Mouse (Mus musculus) stomach, embryonic 16.5 days (tissue): Measurements from ENCODE around the gene Prelid1. TPM values are rescaled to one million over a fixed set of nuclear protein-coding genes. Genes with fewer than 3 reads are reported as not detected.
A peak's percentile ranks its signal among the peaks of the same experiment; 100 is the strongest.

ENCODE experiments used
- ATAC-seq: fragments of 200-750 bp; cut with Nextera tagmentation; 2 replicates; pipeline ENCODE4 v1.8.0; 2017; ENCODE audit warnings: moderate number of reproducible peaks, moderate TSS enrichment; ENCODE audit not compliant: insufficient read depth, low FRiP score
- H3K27ac ChIP-seq: fragments of 300-500 bp; sonication (generic); 2 replicates; pipeline ENCODE4 v1.5.1; 2014; ENCODE audit warnings: low read length
- H3K27me3 ChIP-seq: fragments of 300-500 bp; sonication (generic); 2 replicates; pipeline ENCODE4 v1.6.1; 2014; ENCODE audit warnings: low read length, control low read depth, mixed read lengths; ENCODE audit not compliant: control insufficient read depth, insufficient read depth
- H3K36me3 ChIP-seq: fragments of 300-500 bp; sonication (generic); 2 replicates; pipeline ENCODE4 v1.6.1; 2014; ENCODE audit warnings: low read length; ENCODE audit not compliant: control insufficient read depth, insufficient read depth
- H3K4me1 ChIP-seq: fragments of 300-500 bp; sonication (generic); 2 replicates; pipeline ENCODE4 v1.6.1; 2014; ENCODE audit warnings: low read length, control low read depth, mixed read lengths; ENCODE audit not compliant: control insufficient read depth, insufficient read depth
- H3K4me2 ChIP-seq: fragments of 300-500 bp; sonication (generic); 2 replicates; pipeline ENCODE4 v1.6.1; 2014; ENCODE audit warnings: low read depth, low read length, mixed read lengths
- H3K4me3 ChIP-seq: fragments of 300-500 bp; sonication (generic); replicated peaks from 2 replicates; pipeline ENCODE4 v1.5.1; 2014; ENCODE audit warnings: mild to moderate bottlenecking, low read length
- H3K9ac ChIP-seq: fragments of 300-500 bp; sonication (generic); 2 replicates; pipeline ENCODE4 v1.6.1; 2014; ENCODE audit warnings: low read length
- H3K9me3 ChIP-seq: fragments of 300-500 bp; sonication (generic); replicated peaks from 2 replicates; pipeline ENCODE4 v1.6.1; 2016; ENCODE audit warnings: low read length, control low read depth; ENCODE audit not compliant: control insufficient read depth
- WGBS: fragments of 180-500 bp; shearing (Covaris S2); extraction: QIAGEN DNeasy Blood & Tissue Kit; methylation state at CpG from one replicate; pipeline ENCODE4 v1.1.7; 2014; 5-methylcytosine and 5-hydroxymethylcytosine counted together
- polyA plus RNA-seq: library from polyadenylated mRNA; unstranded; fragments of >200 nt; fragmentation: Nextera tagmentation; extraction: Ambion mirVana; gene quantifications from 2 replicates; pipeline ENCODE4 v1.2.1, GENCODE M21; 2015

Prelid1 gene
- polyA plus RNA-seq, 1 experiment from 2014 or later, result 444 TPM

DNA sequence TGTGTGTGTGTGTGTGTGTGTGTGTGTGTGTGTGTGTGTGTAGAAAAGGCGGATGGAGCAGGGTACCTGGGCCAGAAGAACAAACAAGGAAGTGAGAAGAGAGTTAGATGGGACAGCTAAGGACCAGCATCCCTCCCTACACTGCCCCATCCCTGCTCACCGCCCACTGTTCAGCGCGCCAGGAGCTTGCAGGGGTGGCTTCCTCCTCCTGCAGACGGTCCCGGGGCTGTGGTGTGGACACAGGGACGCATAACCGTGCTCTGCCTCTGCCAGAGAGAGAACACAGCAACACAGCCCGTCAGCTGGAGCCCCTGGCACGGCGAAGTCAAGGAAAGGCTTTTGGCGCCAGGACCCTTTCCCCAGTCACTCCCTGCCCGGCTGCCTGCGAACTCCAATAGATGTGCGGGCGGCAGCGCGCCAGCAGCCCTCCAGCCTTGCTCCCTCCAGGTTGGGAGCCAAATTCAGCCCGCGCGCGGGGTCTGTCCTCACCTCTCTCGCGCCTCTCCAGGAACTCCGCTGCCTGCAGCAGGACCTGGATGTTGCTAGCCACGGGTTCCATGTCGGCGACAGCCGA lies 8.9 kb downstream of the Prelid1 start:
- peak overlapping the region; percentile 5 for H3K27ac ChIP-seq
- H3K4me2 ChIP-seq, result peak overlapping the region; percentile 55
- no peaks in the 10 kb centered on the region for H3K9me3 ChIP-seq
- peak; percentile 16; the same call in 1 of the 2 replicates for ATAC-seq
- under 1% methylated on average over 27 of the region's 29 CpGs for WGBS
- H3K36me3 ChIP-seq, result peaks cover 9% of the 10 kb centered on the region; the same call in 1 of the 2 replicates
- H3K4me3 ChIP-seq, result peak overlapping the region; percentile 75
- peak overlapping the region; percentile 78 for H3K9ac ChIP-seq
- H3K27me3 ChIP-seq, result no peaks in the 10 kb centered on the region
- H3K4me1 ChIP-seq, result peaks cover 31% of the 10 kb centered on the region

DNA sequence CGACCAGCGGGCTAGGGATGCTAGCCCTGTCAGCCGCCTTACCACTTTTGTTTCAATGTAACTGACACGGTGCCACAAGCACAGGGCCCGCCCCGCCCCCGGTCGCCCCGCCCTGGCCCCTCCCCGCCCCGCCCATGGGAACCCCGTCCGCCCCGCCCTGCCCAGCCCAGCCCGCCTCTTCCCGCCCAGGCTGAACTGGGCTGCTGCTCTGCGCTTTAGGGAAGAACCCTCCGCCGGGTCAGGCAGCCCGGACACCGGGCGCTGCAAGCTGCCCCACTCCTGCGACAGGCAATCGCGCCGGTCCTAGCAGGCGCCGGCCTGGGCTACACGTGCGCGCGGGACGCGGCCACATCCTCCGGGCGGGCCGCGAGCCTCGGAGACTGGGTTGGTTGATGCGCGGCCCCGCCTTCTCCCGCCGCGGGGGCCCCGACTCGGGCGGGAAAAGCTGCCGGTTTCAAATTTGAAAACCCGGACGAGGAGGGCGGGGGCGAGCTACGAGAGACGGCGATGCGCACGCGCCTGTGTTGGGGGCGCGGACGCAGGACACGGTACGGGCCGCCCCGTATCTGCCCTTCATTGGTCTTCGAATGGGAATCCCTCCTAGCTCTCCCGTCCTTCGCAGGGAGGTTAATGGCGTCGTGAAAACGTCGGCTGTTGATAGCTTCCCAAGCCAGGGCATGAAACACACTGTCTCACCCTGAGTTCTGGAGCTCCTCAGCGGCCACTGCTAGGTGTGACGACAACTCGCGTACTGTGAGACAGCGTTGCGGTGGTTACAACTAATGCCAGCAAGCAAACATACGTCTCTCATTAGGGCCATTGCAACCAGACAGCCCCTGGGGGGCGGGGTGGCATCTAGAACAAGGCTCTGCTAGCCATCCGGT lies 9.6 kb downstream of the Prelid1 start, which contains the start of gene Mxd3:
TSS of gene Mxd3 (minus strand) at position 141 of the 884 bp plus-strand sequence.
- Histone ChIP-seq H3K27me3 (no peaks in the 10 kb centered on the region), H3K9me3 (no peaks in the 10 kb centered on the region), H3K27ac (peak within 1 kb of the TSS; percentile 86), H3K4me2 (peak within 1 kb of the TSS; percentile 55), H3K9ac (peak within 1 kb of the TSS; percentile 78), H3K36me3 (peaks cover 9% of the 10 kb centered on the region; the same call in 1 of the 2 replicates), H3K4me1 (peaks cover 31% of the 10 kb centered on the region), H3K4me3 (peak within 1 kb of the TSS; percentile 75)
- peak; percentile 90 for ATAC-seq
- under 1% methylated on average over 82 of the region's 82 CpGs for WGBS

GRCm38 (mm10) chr13:55330567-55331400 lies 10.5 kb downstream of the Prelid1 start:
- peak overlapping the region; percentile 86 for H3K27ac ChIP-seq
- ATAC-seq, result no peak
- H3K9ac ChIP-seq, result peak overlapping the region; percentile 78
- no peaks in the 10 kb centered on the region for H3K9me3 ChIP-seq
- peaks cover 31% of the 10 kb centered on the region for H3K4me1 ChIP-seq
- WGBS, result 41% methylated on average over 14 of the region's 14 CpGs
- peak overlapping the region; percentile 55 for H3K4me2 ChIP-seq
- no peaks in the 10 kb centered on the region for H3K27me3 ChIP-seq
- H3K36me3 ChIP-seq, result peaks cover 5% of the 10 kb centered on the region; the same call in 1 of the 2 replicates
- peak overlapping the region; percentile 75 for H3K4me3 ChIP-seq

DNA sequence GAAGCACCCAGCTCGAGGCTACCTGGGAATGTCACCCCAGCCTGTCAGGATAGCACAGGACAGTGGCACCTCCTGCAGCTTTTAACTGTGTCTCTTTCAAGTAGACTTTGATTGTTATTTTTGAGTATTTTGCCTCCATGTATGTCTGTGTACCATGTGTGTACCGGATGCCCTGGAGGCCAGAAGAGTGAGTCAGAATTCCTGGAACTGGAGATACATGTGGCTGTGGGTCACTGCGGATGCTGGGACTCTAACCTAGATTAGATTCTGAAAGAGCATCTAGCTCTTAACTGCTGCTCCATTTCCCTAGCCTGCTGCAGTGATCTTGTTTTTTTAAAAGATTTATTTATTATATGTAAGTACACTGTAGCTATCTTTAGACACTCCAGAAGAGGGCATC lies 12.0 kb downstream of the Prelid1 start:
- Histone ChIP-seq H3K9ac (no peak overlapping the region), H3K4me1 (peaks cover 23% of the 10 kb centered on the region), H3K9me3 (no peaks in the 10 kb centered on the region), H3K27me3 (no peaks in the 10 kb centered on the region), H3K36me3 (no peaks in the 10 kb centered on the region), H3K4me3 (no peak overlapping the region), H3K4me2 (no peak overlapping the region), H3K27ac (no peak overlapping the region)
- no peak for ATAC-seq
- WGBS, result 87% methylated on average over 3 of the region's 3 CpGs

DNA sequence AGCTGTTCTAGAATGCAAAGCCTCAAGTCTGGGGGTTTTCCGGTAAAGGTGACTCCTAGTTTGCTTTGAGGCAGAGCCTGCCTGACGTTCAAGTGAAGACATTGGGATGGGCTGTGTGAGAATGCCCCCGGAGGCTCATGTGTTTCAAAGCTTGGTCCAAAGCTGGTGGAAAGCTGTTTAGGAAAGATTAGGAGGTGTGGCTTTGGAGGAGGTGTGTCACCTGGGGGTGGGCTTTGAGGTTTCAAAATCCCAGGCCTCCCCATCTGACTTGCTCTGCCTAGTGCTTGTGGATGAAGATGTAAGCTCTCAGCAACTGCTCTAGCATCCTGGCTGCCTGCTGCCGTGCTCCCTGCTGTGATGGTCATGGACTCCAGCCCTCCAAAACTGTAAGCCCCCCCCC lies 15.4 kb downstream of the Prelid1 start:
- no peak for ATAC-seq
- H3K36me3 ChIP-seq, result no peaks in the 10 kb centered on the region
- no peak overlapping the region for H3K4me3 ChIP-seq
- no peaks in the 10 kb centered on the region for H3K27me3 ChIP-seq
- H3K9ac ChIP-seq, result no peak overlapping the region
- no peak overlapping the region for H3K27ac ChIP-seq
- H3K4me2 ChIP-seq, result no peak overlapping the region
- no peaks in the 10 kb centered on the region for H3K4me1 ChIP-seq
- WGBS, result 83% methylated on average over 4 of the region's 4 CpGs
- no peaks in the 10 kb centered on the region for H3K9me3 ChIP-seq

DNA sequence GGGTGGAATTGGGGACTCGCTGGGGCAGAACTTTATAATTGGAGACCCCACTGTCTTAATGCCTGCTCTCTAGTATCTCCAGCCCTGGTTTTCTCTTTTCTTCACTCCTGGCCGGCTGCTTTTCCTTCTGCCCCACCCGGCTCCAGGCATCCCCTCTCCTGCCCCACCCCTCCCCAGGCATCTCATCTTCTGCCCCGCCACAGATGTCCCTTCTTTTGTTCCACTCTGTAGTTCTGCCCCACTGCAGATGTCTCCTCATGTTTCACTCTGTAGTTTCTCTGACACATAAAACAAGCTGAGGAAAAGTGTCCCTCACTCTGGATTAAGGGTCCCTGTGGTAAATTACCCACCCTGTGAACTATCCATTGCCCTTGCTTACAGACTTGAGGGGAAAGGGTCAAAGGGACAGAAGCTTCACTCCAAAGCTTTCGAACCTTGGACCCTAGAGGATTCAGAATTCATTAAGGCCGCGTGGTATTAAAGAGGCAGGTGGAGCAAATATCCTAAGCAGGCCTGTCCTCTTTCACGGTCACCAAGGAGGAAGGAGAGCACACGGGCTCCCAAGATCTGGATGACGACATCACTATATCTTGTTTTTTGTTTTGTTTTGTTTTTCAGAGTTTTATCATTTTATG lies 17.2 kb downstream of the Prelid1 start:
- no peak overlapping the region for H3K4me3 ChIP-seq
- 65% methylated on average over 10 of the region's 10 CpGs for WGBS
- H3K9ac ChIP-seq, result no peak overlapping the region
- no peak overlapping the region for H3K4me2 ChIP-seq
- no peak for ATAC-seq
- H3K27ac ChIP-seq, result no peak overlapping the region
- no peaks in the 10 kb centered on the region for H3K4me1 ChIP-seq
- H3K36me3 ChIP-seq, result no peaks in the 10 kb centered on the region
- no peaks in the 10 kb centered on the region for H3K9me3 ChIP-seq
- H3K27me3 ChIP-seq, result no peaks in the 10 kb centered on the region

GRCm38 (mm10) chr13:55338131-55339054 lies 18.1 kb downstream of the Prelid1 start:
- WGBS, result 54% methylated on average over 12 of the region's 12 CpGs

DNA sequence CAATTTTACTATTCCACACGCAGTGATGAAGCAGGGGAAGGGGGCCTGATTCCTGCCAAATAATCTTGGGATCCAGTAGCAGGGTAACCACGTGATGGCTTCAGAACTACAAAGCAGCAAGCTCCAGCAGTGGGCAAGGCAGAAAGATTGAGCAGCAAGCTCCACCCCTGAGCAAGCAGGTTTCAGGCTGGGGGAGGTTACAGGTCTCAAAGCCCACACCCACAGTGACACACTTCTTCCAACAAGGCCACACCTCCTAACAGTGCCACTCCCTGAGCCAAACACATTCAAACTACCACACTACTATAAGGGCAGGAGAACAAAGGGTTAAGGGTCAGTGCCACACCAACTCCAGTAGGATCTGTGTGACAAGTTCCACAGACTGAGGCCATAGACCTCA lies 19.0 kb downstream of the Prelid1 start:
- ATAC-seq, result peak; percentile 84
- Histone ChIP-seq H3K9me3 (no peaks in the 10 kb centered on the region), H3K36me3 (no peaks in the 10 kb centered on the region), H3K4me3 (no peak overlapping the region), H3K4me2 (no peak overlapping the region), H3K27ac (no peak overlapping the region), H3K27me3 (no peaks in the 10 kb centered on the region), H3K4me1 (no peaks in the 10 kb centered on the region), H3K9ac (no peak overlapping the region)
- WGBS, result 25% methylated on average over 2 of the region's 2 CpGs

More at GRCm38 (mm10) chr13:55338131-55339054, 18.1 kb downstream of the Prelid1 start:
- Histone ChIP-seq H3K27me3 (no peaks in the 10 kb centered on the region), H3K9ac (no peak overlapping the region), H3K4me2 (no peak overlapping the region), H3K36me3 (no peaks in the 10 kb centered on the region), H3K4me1 (no peaks in the 10 kb centered on the region), H3K4me3 (no peak overlapping the region), H3K9me3 (no peaks in the 10 kb centered on the region), H3K27ac (no peak overlapping the region)
- no peak for ATAC-seq
